Mouse (Mus musculus): ENCODE measurements around the gene Shprh. TPM values are rescaled to one million over a fixed set of nuclear protein-coding genes. Genes with fewer than 3 reads are reported as not detected.
A peak's percentile ranks its signal among the peaks of the same experiment; 100 is the strongest.

Gene Shprh
- 4.4 and 4.9 TPM in 2 replicates for polyA plus RNA-seq (2015; fragmentation: Nextera tagmentation; extraction: Ambion mirVana)

DNA sequence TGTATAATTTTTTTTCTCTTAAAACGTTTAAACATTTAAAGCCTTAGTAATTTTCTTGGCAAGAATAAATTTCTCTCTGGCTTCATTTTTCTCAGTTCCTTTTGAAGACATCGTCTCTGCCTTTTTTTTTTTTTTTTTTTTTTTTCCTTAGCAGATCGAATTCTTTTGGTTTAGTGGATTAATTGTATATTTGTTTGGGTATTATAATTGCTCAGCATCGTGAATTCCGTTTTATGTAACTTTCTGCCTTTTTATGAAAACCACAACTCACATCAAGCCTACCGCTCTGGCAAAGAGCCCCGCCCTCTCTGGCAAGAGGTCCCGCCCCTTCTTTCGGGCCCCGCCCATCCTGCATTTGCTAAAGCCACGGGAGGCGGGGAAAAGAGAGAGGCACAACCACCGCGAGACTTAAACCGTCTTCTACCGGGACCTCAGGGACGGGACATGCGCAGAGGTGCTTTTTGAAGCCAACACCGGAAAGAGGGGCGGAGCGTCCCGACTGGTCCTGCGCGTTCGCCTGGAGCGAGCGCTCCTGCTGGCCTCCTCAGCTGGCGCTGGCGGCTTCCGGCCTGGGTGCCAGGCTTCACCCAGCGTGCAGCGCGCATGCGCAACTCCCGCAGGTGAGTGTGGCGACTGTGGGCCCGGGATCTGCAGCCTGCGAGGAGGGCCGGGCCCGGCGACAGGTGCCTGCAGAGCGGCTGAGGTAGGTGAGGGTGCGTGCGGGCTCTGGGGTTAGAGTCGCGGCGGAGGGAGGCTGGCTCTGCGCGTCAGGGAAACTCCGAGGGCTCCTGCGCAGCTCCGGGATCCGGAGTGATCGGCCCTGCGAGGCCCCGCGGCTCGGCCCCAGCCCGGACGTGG lies at the start of gene Shprh:
Gene Shprh, plus strand, starts transcription at position 544 of the 858 bp plus-strand sequence.
- peaks cover 10% of the 10 kb centered on the region for H3K36me3 ChIP-seq (ENCODE audit: control insufficient read depth, insufficient read depth)
- peak; percentile 64 for TF ChIP-seq CTCF (IDR thresholded peaks at IDR 0.05; ENCODE audit: low read depth)
- H3K4me3 ChIP-seq (ENCODE audit: low read depth, low read length), result peak within 1 kb of the TSS; percentile 65
- no peaks in the 10 kb centered on the region for H3K9me3 ChIP-seq (ENCODE audit: control insufficient read depth)
- H3K27me3 ChIP-seq (replicated peaks; ENCODE audit: control insufficient read depth, insufficient read depth, low read length), result no peaks in the 10 kb centered on the region
- peaks cover 8% of the 10 kb centered on the region; the same call in 1 of the 2 replicates for H3K4me1 ChIP-seq (replicated peaks; ENCODE audit: control insufficient read depth, insufficient read depth, low read length)
- 1% methylated on average over 58 of the region's 60 CpGs for WGBS
- peak within 1 kb of the TSS; percentile 74 for H3K9ac ChIP-seq (ENCODE audit: low read depth, low read length)
- H3K4me2 ChIP-seq (replicated peaks; ENCODE audit: low read depth), result peak within 1 kb of the TSS; percentile 87
- H3K27ac ChIP-seq (ENCODE audit: low read depth, low read length), result peak within 1 kb of the TSS; percentile 71
- ATAC-seq, result peak; percentile 100

DNA sequence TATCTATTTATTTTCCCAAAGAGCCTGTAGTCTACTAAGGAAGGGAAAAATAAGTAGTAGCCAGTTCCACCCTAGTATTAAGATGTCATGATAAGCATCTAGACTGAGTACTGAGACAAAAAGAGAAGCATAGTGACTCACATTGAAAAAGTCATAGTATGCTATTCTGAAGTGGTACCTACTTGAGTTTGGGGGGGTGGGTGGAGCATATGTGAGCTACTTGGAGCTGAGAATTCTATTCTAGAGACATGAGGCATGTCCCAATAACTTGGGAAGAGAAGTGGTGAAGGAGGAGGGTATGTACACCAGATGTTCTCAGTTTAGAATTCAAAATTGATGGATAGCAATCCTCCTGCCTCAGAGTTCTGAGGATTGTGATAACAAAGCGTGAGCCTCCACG lies 27.4 kb upstream of the Shprh start:
- Histone ChIP-seq H3K4me3 (ENCODE audit: low read depth, low read length) (no peak overlapping the region), H3K4me1 (replicated peaks; ENCODE audit: control insufficient read depth, insufficient read depth, low read length) (no peaks in the 10 kb centered on the region), H3K4me2 (replicated peaks; ENCODE audit: low read depth) (no peak overlapping the region), H3K27ac (ENCODE audit: low read depth, low read length) (no peak overlapping the region), H3K36me3 (ENCODE audit: control insufficient read depth, insufficient read depth) (no peaks in the 10 kb centered on the region), H3K9me3 (ENCODE audit: control insufficient read depth) (no peaks in the 10 kb centered on the region), H3K9ac (ENCODE audit: low read depth, low read length) (no peak overlapping the region), H3K27me3 (replicated peaks; ENCODE audit: control insufficient read depth, insufficient read depth, low read length) (no peaks in the 10 kb centered on the region)
- TF ChIP-seq CTCF (IDR thresholded peaks at IDR 0.05; ENCODE audit: low read depth), result no peak
- ATAC-seq, result no peak
- WGBS, result 86% methylated on average over 2 of the region's 2 CpGs

DNA sequence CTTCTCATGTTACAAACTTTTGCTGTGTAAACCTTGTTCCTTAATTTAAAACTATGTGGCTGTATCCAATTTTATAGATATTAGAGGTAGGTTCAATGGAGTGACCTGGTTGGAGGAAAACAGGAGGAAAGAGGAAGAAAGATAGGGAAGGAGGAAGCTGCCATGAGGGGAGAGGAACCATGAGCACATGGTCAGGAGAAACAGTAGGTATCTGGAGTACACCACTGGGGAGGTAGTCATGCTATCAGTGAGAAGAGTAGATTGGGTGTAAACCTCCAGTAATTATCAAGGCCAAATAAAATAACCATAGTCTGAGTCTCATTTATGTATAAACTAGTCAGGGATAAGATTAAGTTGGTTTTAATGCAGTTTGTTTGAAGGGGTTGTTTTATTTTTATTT lies 3.6 kb upstream of the Shprh start:
- no peak overlapping the region for H3K4me2 ChIP-seq (replicated peaks; ENCODE audit: low read depth)
- H3K27me3 ChIP-seq (replicated peaks; ENCODE audit: control insufficient read depth, insufficient read depth, low read length), result no peaks in the 10 kb centered on the region
- no peak for ATAC-seq
- H3K27ac ChIP-seq (ENCODE audit: low read depth, low read length), result no peak overlapping the region
- no peaks in the 10 kb centered on the region for H3K36me3 ChIP-seq (ENCODE audit: control insufficient read depth, insufficient read depth)
- H3K4me1 ChIP-seq (replicated peaks; ENCODE audit: control insufficient read depth, insufficient read depth, low read length), result peaks cover 4% of the 10 kb centered on the region; the same call in 1 of the 2 replicates
- H3K4me3 ChIP-seq (ENCODE audit: low read depth, low read length), result no peak overlapping the region
- TF ChIP-seq CTCF (IDR thresholded peaks at IDR 0.05; ENCODE audit: low read depth), result no peak
- no peak overlapping the region for H3K9ac ChIP-seq (ENCODE audit: low read depth, low read length)
- 0 out of 2 replicates have a peak, but pooled peaks cover 4% of the 10 kb centered on the region for H3K9me3 ChIP-seq (ENCODE audit: control insufficient read depth)

DNA sequence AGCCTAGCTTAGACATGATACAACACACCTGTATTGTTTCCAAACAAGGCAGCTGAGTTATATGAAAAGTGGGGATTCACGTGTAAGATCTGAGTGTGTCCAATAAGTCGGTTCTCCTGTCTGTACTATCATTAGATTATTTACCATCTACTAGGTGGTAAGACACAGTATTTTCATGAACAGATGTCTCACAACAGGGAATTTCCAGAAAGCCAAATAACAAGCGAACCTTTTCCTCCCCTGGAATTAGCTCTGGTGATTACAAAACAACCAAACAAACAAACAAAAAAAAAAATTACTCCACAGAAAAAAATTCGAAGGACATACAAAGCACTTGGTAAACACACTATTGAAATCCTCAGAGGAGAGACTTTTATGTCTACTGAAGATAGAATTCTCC lies 781 bp upstream of the Shprh start:
- Histone ChIP-seq H3K4me3 (ENCODE audit: low read depth, low read length) (no peak overlapping the region), H3K9ac (ENCODE audit: low read depth, low read length) (no peak overlapping the region), H3K36me3 (ENCODE audit: control insufficient read depth, insufficient read depth) (peaks cover 10% of the 10 kb centered on the region), H3K27ac (ENCODE audit: low read depth, low read length) (no peak overlapping the region), H3K4me2 (replicated peaks; ENCODE audit: low read depth) (0 out of 2 replicates have a peak overlapping the region, but pooled peaks have one; percentile 87), H3K4me1 (replicated peaks; ENCODE audit: control insufficient read depth, insufficient read depth, low read length) (peaks cover 8% of the 10 kb centered on the region; the same call in 1 of the 2 replicates), H3K27me3 (replicated peaks; ENCODE audit: control insufficient read depth, insufficient read depth, low read length) (no peaks in the 10 kb centered on the region), H3K9me3 (ENCODE audit: control insufficient read depth) (no peaks in the 10 kb centered on the region)
- TF ChIP-seq CTCF (IDR thresholded peaks at IDR 0.05; ENCODE audit: low read depth), result no peak
- 70% methylated on average over 4 of the region's 4 CpGs for WGBS
- ATAC-seq, result no peak

DNA sequence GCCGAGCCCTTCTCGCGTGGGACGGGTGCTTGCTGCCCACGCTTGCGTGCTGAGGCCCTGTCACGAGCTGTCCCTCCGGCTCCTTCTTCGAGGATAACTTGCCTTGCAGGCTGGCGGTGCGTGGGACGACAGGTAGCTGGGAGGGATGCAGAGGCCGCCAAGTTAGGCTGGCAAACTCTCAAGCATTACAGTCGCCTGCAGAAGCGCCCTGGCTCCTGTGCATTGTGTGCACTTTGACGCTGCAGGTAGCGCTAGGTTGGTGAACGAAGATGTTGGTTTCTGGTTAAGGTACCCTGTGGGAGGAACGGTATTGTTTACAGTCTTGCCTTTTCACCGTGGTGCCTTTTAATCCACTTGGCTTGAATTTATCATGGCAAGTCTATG lies 507 bp downstream of the Shprh start:
- Histone ChIP-seq H3K36me3 (ENCODE audit: control insufficient read depth, insufficient read depth) (peaks cover 10% of the 10 kb centered on the region), H3K9me3 (ENCODE audit: control insufficient read depth) (no peaks in the 10 kb centered on the region), H3K4me2 (replicated peaks; ENCODE audit: low read depth) (peak overlapping the region; percentile 87), H3K27ac (ENCODE audit: low read depth, low read length) (peak overlapping the region; percentile 71), H3K4me3 (ENCODE audit: low read depth, low read length) (peak overlapping the region; percentile 65), H3K27me3 (replicated peaks; ENCODE audit: control insufficient read depth, insufficient read depth, low read length) (no peaks in the 10 kb centered on the region), H3K9ac (ENCODE audit: low read depth, low read length) (peak overlapping the region; percentile 74), H3K4me1 (replicated peaks; ENCODE audit: control insufficient read depth, insufficient read depth, low read length) (peaks cover 8% of the 10 kb centered on the region; the same call in 1 of the 2 replicates)
- no peak for TF ChIP-seq CTCF (IDR thresholded peaks at IDR 0.05; ENCODE audit: low read depth)
- ATAC-seq, result no peak
- WGBS, result under 1% methylated on average over 19 of the region's 20 CpGs

DNA sequence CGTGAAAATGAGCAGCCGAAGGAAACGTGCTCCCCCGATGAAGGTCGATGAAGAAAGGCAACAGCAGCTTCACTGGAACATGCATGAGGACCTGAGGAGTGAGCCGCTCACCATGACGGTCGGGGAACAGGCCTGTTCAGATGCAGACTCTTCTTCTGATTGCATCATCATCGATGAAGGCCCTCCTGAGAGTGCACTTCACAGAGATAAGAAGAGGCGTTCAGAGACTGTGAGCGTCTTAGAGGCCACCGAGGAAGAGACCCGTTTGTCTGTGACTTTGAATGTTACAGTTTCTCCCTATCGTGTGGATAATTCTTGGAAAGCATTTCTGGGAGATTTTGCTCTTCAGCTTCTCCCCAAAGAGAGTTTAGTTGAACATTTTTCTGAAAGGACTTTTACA lies 2.4 kb downstream of the Shprh start:
- no peak overlapping the region for H3K4me3 ChIP-seq (ENCODE audit: low read depth, low read length)
- ATAC-seq, result no peak
- peaks cover 12% of the 10 kb centered on the region for H3K36me3 ChIP-seq (ENCODE audit: control insufficient read depth, insufficient read depth)
- 84% methylated on average over 14 of the region's 14 CpGs for WGBS
- H3K4me1 ChIP-seq (replicated peaks; ENCODE audit: control insufficient read depth, insufficient read depth, low read length), result peaks cover 8% of the 10 kb centered on the region; the same call in 1 of the 2 replicates
- no peaks in the 10 kb centered on the region for H3K27me3 ChIP-seq (replicated peaks; ENCODE audit: control insufficient read depth, insufficient read depth, low read length)
- H3K9ac ChIP-seq (ENCODE audit: low read depth, low read length), result no peak overlapping the region
- no peaks in the 10 kb centered on the region for H3K9me3 ChIP-seq (ENCODE audit: control insufficient read depth)
- TF ChIP-seq CTCF (IDR thresholded peaks at IDR 0.05; ENCODE audit: low read depth), result no peak
- no peak overlapping the region for H3K27ac ChIP-seq (ENCODE audit: low read depth, low read length)
- H3K4me2 ChIP-seq (replicated peaks; ENCODE audit: low read depth), result no peak overlapping the region

Measured in intestine, postnatal 0 days (tissue).